ENCODE assay signal across 18 mouse cellular contexts in the genomic region with DNA sequence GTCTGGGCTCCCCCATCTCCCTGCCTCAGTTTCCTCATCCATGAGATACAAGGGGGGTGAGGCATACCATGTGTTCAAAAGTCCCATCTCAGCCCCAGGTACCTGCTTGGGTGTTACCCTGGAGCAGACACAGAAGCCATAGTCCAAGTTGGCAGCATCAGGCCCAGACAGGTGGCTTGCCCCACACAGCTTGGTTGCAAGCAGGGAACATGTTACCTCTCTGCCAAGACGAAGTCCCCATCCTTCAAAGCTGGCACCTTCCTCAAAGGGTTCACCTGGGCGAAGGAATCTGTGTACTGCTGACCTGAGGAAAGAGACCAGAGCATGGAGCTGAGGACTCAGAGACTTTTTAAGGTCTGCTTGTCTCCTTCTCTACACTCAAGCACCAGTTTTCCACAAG.
DNase-seq lines count a peak whose midpoint lies in the region; ATAC-seq lines count a peak whose summit lies in the region.
"Had no signal": no experiment of that assay in that cellular context is flagged by ENCODE, and none has a peak within 500 bp of the region (broad histone marks: within the 10 kb centered on the region; RNA-seq: fewer than 3 reads in every experiment).

No protein-coding gene starts in this region.

- ATAC-seq in cerebellum, adult (ENCODE audit: insufficient number of reproducible peaks, low FRiP score, low TSS enrichment) = no peak
- ATAC-seq: CD4-positive, CD25-positive, alpha-beta regulatory T cell, adult 4 months; forebrain, embryonic 13.5 days; forebrain, embryonic 15.5 days; forebrain, postnatal 0 days; Patski had no signal

- DNase-seq in cerebellum, adult 11-12 months = peak; percentile 48
- DNase-seq in cerebellum, postnatal 36 days = no peak
- peak; percentile 61 for DNase-seq in cerebellum, adult 9-11 months
- DNase-seq in brain, adult 2 months (ENCODE audit: low read depth, low spot score) = peak; percentile 79
- DNase-seq: adrenal gland, adult 2 months; adrenal gland, postnatal 10 days; adrenal gland, postnatal 25 days; B cell, adult 2 months; cerebellum, adult 11 months; cerebellum, adult 8-10 months; cerebellum, postnatal 10 days; cerebellum, postnatal 25 days; forebrain, postnatal 0 days had no signal

Comparison
In these comparisons a context has a peak if more than half of its experiments do, and no peak if none do; other contexts are left out.
1. DNase-seq: peak in cerebellum, adult 11-12 months (single experiment), cerebellum, adult 9-11 months (single experiment) and brain, adult 2 months (single experiment); none in cerebellum, postnatal 36 days (0 of 2).